Mouse (Mus musculus): ENCODE results near the gene Rnase11. TPM values are rescaled to one million over a fixed set of nuclear protein-coding genes. Genes with fewer than 3 reads are reported as not detected.
"Not testable (repeated sequence)": the region's sequence is repeated elsewhere in the genome, so short reads cannot be mapped to it uniquely, and the experiment has no call there.

Rnase11 gene
- total RNA-seq, 1 experiment from 2014 or later = not detected

- ATAC-seq (replicated peaks; ENCODE audit: insufficient number of reproducible peaks, low FRiP score, low TSS enrichment, poor library complexity, severe bottlenecking) = no peak
Observed at GRCm38 (mm10) chr14:51024820-51025219, 25.1 kb downstream of the Rnase11 start.

GRCm38 (mm10) chr14:51023457-51023856 lies 26.5 kb downstream of the Rnase11 start:
- no peak for ATAC-seq (replicated peaks; ENCODE audit: insufficient number of reproducible peaks, low FRiP score, low TSS enrichment, poor library complexity, severe bottlenecking)

- no peak for ATAC-seq (replicated peaks; ENCODE audit: insufficient number of reproducible peaks, low FRiP score, low TSS enrichment, poor library complexity, severe bottlenecking)
Observed at GRCm38 (mm10) chr14:51017256-51017655, 32.7 kb downstream of the Rnase11 start.

- ATAC-seq (replicated peaks; ENCODE audit: insufficient number of reproducible peaks, low FRiP score, low TSS enrichment, poor library complexity, severe bottlenecking) = no peak
Observed at GRCm38 (mm10) chr14:51015780-51016179, 34.2 kb downstream of the Rnase11 start.

GRCm38 (mm10) chr14:51014724-51015123 lies 35.2 kb downstream of the Rnase11 start:
- not testable (repeated sequence) for ATAC-seq (replicated peaks; ENCODE audit: insufficient number of reproducible peaks, low FRiP score, low TSS enrichment, poor library complexity, severe bottlenecking)

GRCm38 (mm10) chr14:51009572-51009971 lies 40.4 kb downstream of the Rnase11 start:
- ATAC-seq (replicated peaks; ENCODE audit: insufficient number of reproducible peaks, low FRiP score, low TSS enrichment, poor library complexity, severe bottlenecking) = no peak

- no peak for ATAC-seq (replicated peaks; ENCODE audit: insufficient number of reproducible peaks, low FRiP score, low TSS enrichment, poor library complexity, severe bottlenecking)
Observed at GRCm38 (mm10) chr14:51008781-51009180, 41.2 kb downstream of the Rnase11 start.

GRCm38 (mm10) chr14:51007914-51008713 lies 41.8 kb downstream of the Rnase11 start:
- no peak for ATAC-seq (replicated peaks; ENCODE audit: insufficient number of reproducible peaks, low FRiP score, low TSS enrichment, poor library complexity, severe bottlenecking)

GRCm38 (mm10) chr14:51007152-51007801 lies 42.7 kb downstream of the Rnase11 start, which contains the start of gene Rnase10:
Gene Rnase10, plus strand, starts transcription at chr14:51007751.
- no peak for ATAC-seq (replicated peaks; ENCODE audit: insufficient number of reproducible peaks, low FRiP score, low TSS enrichment, poor library complexity, severe bottlenecking)

Other genes with a start within 250 kb of the Rnase11 start
- gene Ccnb1ip1, start 242.4 kb downstream of the Rnase11 start, total RNA-seq (2017) = not detected in 3 replicates
- 85.4 to 96.9 TPM (median 86.6 TPM) in 3 replicates for gene Parp2, start 242.3 kb downstream of the Rnase11 start, total RNA-seq (2017)
- gene Tep1, start 179.6 kb downstream of the Rnase11 start, total RNA-seq (2017) = 60.9 to 144 TPM (median 125 TPM) in 3 replicates
- not detected in 3 replicates for gene Klhl33, start 152.7 kb downstream of the Rnase11 start, total RNA-seq (2017)
- gene Osgep, start 125.3 kb downstream of the Rnase11 start, total RNA-seq (2017) = 51.7 to 66.4 TPM (median 58.2 TPM) in 3 replicates
- gene Apex1, start 125.2 kb downstream of the Rnase11 start, total RNA-seq (2017) = 8.5 to 22.9 TPM (median 11.7 TPM) in 3 replicates
- 34.7 to 50.0 TPM (median 44.9 TPM) in 3 replicates for gene Pip4p1, start 119.3 kb downstream of the Rnase11 start, total RNA-seq (2017)
- gene Pnp, start 119.1 kb downstream of the Rnase11 start, total RNA-seq (2017) = 61.9 to 69.4 TPM (median 68.2 TPM) in 3 replicates
- gene Gm49342, start 105.6 kb downstream of the Rnase11 start, total RNA-seq (2017) = 8.7 to 29.0 TPM (median 10.8 TPM) in 3 replicates
- 1.9 to 3.0 TPM (median 1.9 TPM) in 3 replicates for gene Pnp2, start 94.2 kb downstream of the Rnase11 start, total RNA-seq (2017)
- not detected in 3 replicates for gene Rnase10, start 42.4 kb downstream of the Rnase11 start, total RNA-seq (2017)
- gene Rnase9, start 8.3 kb downstream of the Rnase11 start, total RNA-seq (2017) = not detected in 3 replicates
- gene Rnase12, start 7.5 kb upstream of the Rnase11 start, total RNA-seq (2017) = 1.1 TPM in 1 of 3 replicates, not detected in the others
- not detected in 3 replicates for gene Olfr750, start 24.3 kb upstream of the Rnase11 start, total RNA-seq (2017)
- 10.2 to 19.2 TPM (median 14.1 TPM) in 3 replicates for gene Rnase4, start 40.9 kb upstream of the Rnase11 start, total RNA-seq (2017)
- gene Ang, start 41.0 kb upstream of the Rnase11 start, total RNA-seq (2017) = 0.75 to 1.2 TPM in 2 of 3 replicates, not detected in the other
- gene Eddm3b, start 64.3 kb upstream of the Rnase11 start, total RNA-seq (2017) = not detected in 3 replicates
- gene Rnase6, start 73.7 kb upstream of the Rnase11 start, total RNA-seq (2017) = 198 to 426 TPM (median 345 TPM) in 3 replicates
- gene Rnase1, start 96.6 kb upstream of the Rnase11 start, total RNA-seq (2017) = not detected in 3 replicates
- gene Rnase2b, start 112.1 kb upstream of the Rnase11 start, total RNA-seq (2017) = not detected in 3 replicates
- not detected in 3 replicates for gene Ang2, start 149.0 kb upstream of the Rnase11 start, total RNA-seq (2017)
- gene Ear14, start 153.2 kb upstream of the Rnase11 start, total RNA-seq (2017) = not detected in 3 replicates
- not detected in 3 replicates for gene Rnase2a, start 205.9 kb upstream of the Rnase11 start, total RNA-seq (2017)